Mouse (Mus musculus) bone marrow macrophage, adult 2 months (primary cell): ENCODE measurements around the gene Aamp. TPM values are rescaled to one million over a fixed set of nuclear protein-coding genes. Genes with fewer than 3 reads are reported as not detected.
A peak's percentile ranks its signal among the peaks of the same experiment; 100 is the strongest.

Experiments used
- H3K27ac ChIP-seq: 2 replicates; pipeline ENCODE4 v1.5.1; 2012; ENCODE audit warnings: low read depth, low read length; ENCODE audit not compliant: insufficient read depth
- H3K4me1 ChIP-seq: 2 replicates; pipeline ENCODE4 v1.6.1; 2012; ENCODE audit warnings: low read length; ENCODE audit not compliant: control insufficient read depth, insufficient read depth
- H3K4me3 ChIP-seq: 2 replicates; pipeline ENCODE4 v1.5.1; 2012; ENCODE audit warnings: mild to moderate bottlenecking, low read length, moderate library complexity; ENCODE audit not compliant: insufficient read depth
- CTCF ChIP-seq: IDR thresholded peaks from 2 replicates; pipeline ENCODE4 v1.5.1; 2012; ENCODE audit warnings: low read depth, mild to moderate bottlenecking, low read length, moderate library complexity
- POLR2A ChIP-seq: IDR thresholded peaks from 2 replicates; pipeline ENCODE4 v1.6.1; 2012; ENCODE audit warnings: mild to moderate bottlenecking, low read depth, low read length, borderline replicate concordance
- polyA plus RNA-seq: library from polyadenylated mRNA; stranded (reverse); fragments of >200 nt; gene quantifications from 2 replicates; pipeline ENCODE4 v1.2.4, GENCODE M21; 2012; ENCODE audit not compliant: missing spikeins, insufficient read depth, insufficient read length

Gene Aamp
- polyA plus RNA-seq, 1 experiment, result 104 TPM

DNA sequence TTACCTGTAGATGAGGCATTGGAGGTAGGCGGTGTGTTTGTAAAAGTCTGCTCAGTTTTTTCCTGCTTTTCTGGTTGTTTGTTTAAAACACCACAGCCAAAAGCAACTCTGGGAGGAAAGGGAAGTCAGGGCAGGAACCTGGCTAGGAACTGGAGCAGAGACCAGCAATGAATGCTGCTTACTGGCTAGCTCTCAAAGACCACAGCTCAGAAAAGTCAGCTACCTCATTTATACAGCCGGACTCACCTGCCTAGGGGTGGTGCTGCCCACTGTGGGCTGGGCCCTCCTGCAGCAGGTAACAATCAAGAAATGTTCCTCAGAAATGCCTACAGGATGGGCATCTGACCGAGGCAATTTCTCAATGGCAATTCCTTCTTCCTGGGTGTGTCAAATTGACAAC, 30.3 kb upstream of the Aamp start:
- no peaks in the 10 kb centered on the region for H3K4me1 ChIP-seq
- no peak overlapping the region for H3K4me3 ChIP-seq
- TF ChIP-seq POLR2A (no peak), CTCF (no peak)
- H3K27ac ChIP-seq, result no peak overlapping the region

GRCm38 (mm10) chr1:74313049-74313692, 28.6 kb upstream of the Aamp start:
- H3K4me3 ChIP-seq, result no peak overlapping the region
- H3K4me1 ChIP-seq, result peaks cover 7% of the 10 kb centered on the region
- TF ChIP-seq POLR2A (no peak), CTCF (no peak)

GRCm38 (mm10) chr1:74309767-74310166, 25.2 kb upstream of the Aamp start:
- TF ChIP-seq POLR2A, result no peak
- no peak for TF ChIP-seq CTCF
- peaks cover 21% of the 10 kb centered on the region for H3K4me1 ChIP-seq
- no peak overlapping the region for H3K4me3 ChIP-seq
- H3K27ac ChIP-seq, result no peak overlapping the region

More at GRCm38 (mm10) chr1:74313049-74313692, 28.6 kb upstream of the Aamp start:
- H3K27ac ChIP-seq, result no peak overlapping the region

DNA sequence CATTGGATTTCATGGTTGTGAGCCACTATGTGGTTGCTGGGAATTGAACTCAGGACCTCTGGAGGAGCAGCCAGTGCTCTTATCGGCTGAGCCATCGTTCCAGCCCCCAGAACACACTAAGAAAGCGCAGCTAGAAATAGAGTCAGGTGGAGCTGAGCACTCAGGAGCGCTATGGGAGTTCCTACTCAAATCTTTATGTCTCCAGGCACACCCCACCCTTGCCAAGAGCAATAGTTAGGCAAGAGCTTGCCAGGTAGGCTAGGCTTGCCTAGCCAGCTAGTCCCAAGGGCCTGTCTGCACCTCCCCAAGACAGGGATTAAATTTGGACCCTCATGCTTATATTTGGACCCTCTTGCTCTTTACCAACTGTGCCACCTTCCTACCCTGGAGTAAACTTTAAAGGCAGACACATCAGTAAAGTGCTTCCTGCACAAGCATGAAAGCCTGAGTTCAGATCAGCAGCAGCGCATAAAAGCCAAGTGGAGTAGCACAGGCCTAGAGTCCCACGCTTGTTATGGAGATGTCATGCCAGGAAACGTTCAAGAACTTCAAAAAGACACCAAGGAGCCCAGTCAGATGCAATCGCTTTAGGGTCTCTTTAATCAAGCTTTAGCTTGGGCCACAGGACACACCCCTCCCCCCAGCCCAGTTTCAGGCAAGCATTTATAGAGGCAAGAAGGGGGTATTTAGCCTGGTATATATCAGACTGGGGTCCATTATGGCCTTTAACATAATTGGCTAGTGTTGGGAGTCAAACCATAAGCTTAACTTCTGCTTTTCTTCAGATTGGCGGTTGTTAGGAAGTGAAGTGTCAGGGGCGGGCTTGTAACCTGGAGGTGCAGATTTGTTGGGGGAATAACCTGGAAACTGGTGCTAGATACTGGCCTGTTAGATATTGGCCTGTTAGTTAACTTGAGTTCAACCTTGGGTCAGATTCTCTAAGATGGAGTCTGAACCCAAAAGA, 23.7 kb upstream of the Aamp start:
- H3K27ac ChIP-seq, result 0 out of 2 replicates have a peak overlapping the region, but pooled peaks have one; percentile 32
- no peak overlapping the region for H3K4me3 ChIP-seq
- H3K4me1 ChIP-seq, result peaks cover 21% of the 10 kb centered on the region
- TF ChIP-seq POLR2A (no peak), CTCF (no peak)

- H3K4me1 ChIP-seq, result peaks cover 29% of the 10 kb centered on the region
Measured at GRCm38 (mm10) chr1:74307146-74307545, 22.6 kb upstream of the Aamp start.

GRCm38 (mm10) chr1:74305522-74305921, 21.0 kb upstream of the Aamp start, which contains the start of gene Tmbim1:
Tmbim1 (minus strand) TSS chr1:74305622.
- H3K4me1 ChIP-seq, result peaks cover 45% of the 10 kb centered on the region
- H3K4me3 ChIP-seq, result peak within 1 kb of the TSS; percentile 85
- TF ChIP-seq POLR2A (no peak), CTCF (no peak)
- peak within 1 kb of the TSS; percentile 67 for H3K27ac ChIP-seq

More at GRCm38 (mm10) chr1:74307146-74307545, 22.6 kb upstream of the Aamp start:
- peak overlapping the region; percentile 32; the same call in 1 of the 2 replicates for H3K27ac ChIP-seq
- TF ChIP-seq POLR2A, result no peak
- no peak for TF ChIP-seq CTCF
- H3K4me3 ChIP-seq, result no peak overlapping the region

DNA sequence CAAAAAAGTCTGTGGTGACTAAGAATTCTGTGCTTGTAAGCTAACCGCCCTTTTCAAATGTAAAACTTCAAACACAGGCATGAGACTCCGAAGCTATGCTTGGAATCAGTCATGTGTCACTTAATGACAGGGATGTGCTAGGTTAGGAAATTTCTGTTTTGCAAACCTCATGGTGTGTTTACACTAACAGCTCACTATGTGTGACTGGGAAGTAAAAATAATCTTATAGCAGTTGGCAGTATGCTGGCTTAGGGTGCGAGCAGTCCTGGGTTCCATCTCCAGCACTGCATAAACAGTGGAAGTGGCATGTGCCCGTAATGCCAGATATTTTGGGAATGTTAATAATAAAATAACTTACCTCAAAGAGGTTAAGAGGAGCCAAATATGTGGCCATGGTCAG, 20.4 kb upstream of the Aamp start:
- Histone ChIP-seq H3K4me1 (peaks cover 51% of the 10 kb centered on the region), H3K27ac (no peak overlapping the region), H3K4me3 (no peak overlapping the region)
- no peak for TF ChIP-seq POLR2A
- no peak for TF ChIP-seq CTCF

DNA sequence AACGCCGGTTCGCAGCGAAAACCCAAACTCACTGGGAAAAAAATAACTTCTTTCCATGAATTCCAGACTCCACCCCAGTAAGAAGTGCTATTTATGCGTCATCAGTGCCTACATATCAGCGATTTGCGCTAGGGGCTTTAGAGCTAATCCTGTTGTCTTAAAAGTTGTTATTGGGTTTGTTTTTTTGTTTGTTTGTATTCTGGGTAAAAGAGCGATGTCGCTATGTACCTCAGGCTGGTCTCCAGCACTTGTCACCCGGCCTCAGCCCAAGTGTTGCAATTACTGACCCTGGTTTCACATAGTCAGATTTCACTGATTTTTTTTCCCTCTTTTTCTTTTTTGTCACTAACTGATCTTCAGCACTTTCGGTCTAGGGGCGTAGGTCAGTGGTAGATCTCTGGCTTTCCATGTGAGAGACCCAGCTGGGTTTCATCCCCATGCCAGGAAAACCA, 19.8 kb upstream of the Aamp start:
- H3K27ac ChIP-seq, result peak overlapping the region; percentile 67
- peak overlapping the region; percentile 85 for H3K4me3 ChIP-seq
- H3K4me1 ChIP-seq, result peaks cover 54% of the 10 kb centered on the region
- TF ChIP-seq CTCF, result no peak
- no peak for TF ChIP-seq POLR2A

- peaks cover 60% of the 10 kb centered on the region for H3K4me1 ChIP-seq
- 0 out of 2 replicates have a peak, but pooled peaks have one; percentile 27 for TF ChIP-seq POLR2A
- TF ChIP-seq CTCF, result no peak
- peak overlapping the region; percentile 85 for H3K4me3 ChIP-seq
- peak overlapping the region; percentile 67 for H3K27ac ChIP-seq
Measured at GRCm38 (mm10) chr1:74303509-74304338, 19.2 kb upstream of the Aamp start.

DNA sequence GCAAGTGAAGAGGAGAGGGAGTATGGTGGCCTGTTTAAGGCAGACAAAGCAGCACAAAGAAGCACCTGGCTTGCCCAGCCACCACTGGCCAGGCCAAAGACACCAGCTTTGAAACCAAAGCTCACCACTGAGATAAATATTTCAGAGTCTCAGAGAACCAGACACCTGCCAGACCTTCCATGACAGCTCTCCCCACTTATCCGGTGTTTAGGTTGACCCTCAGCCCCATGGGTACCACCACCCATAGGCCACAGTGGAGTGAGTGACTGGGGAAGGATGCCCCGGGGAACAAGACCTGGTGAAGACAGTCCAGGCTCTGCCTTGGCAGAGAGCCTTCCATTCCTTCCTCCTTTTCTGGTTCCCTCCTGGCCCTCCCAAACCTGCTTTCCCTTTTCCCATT, 18.3 kb upstream of the Aamp start:
- peak overlapping the region; percentile 85 for H3K4me3 ChIP-seq
- H3K27ac ChIP-seq, result no peak overlapping the region
- no peak for TF ChIP-seq POLR2A
- no peak for TF ChIP-seq CTCF
- H3K4me1 ChIP-seq, result peaks cover 60% of the 10 kb centered on the region
